15 mouse cellular contexts compared by ENCODE assay signal in the genomic region with DNA sequence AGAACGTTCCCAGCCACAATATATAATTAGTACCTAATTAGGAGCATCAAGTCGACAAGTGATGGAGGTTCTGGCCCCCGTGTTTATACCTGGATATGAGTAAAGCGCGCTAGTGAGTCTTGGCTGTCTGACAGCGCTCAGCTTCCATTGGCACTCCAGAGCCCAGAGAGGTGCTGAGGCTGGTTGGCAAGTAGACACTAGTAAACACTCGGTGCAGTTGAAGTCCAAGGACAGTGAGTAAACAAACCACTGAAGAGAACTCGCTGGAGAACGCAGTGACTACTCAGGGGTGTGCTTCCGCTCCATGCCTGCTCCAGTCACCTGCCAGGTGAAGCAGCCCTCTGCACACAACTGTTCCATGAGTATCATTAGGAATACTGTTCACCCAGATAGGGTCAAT.
"Had no signal": no experiment of that assay in that cellular context is flagged by ENCODE, and none has a peak within 500 bp of the region (broad histone marks: within the 10 kb centered on the region; RNA-seq: fewer than 3 reads in every experiment).

No protein-coding gene starts in this region.

- DNase-seq: retina, postnatal 1 day; right cerebral cortex, adult 18-20 months; right cerebral cortex, postnatal 14 days; right cerebral cortex, postnatal 25 days; right cerebral cortex, postnatal 4 days; spleen, adult 18-20 months; thymus, adult 18-20 months; thymus, adult 2 months; thymus, postnatal 14 days; thymus, postnatal 25 days; thymus, postnatal 36 days; thymus, postnatal 4 days had no signal

- H3K36me3 ChIP-seq: neural tube, embryonic 15.5 days; stomach, embryonic 15.5 days had no signal

- H3K4me1 ChIP-seq: neural tube, embryonic 15.5 days; stomach, embryonic 15.5 days had no signal

- H3K9me3 ChIP-seq: neural tube, embryonic 15.5 days; stomach, embryonic 15.5 days had no signal

- H3K27ac ChIP-seq: neural tube, embryonic 15.5 days; stomach, embryonic 15.5 days; stomach, postnatal 0 days had no signal

- H3K4me2 ChIP-seq: neural tube, embryonic 15.5 days; stomach, embryonic 15.5 days had no signal

- H3K4me3 ChIP-seq: neural tube, embryonic 15.5 days; stomach, embryonic 15.5 days had no signal

- H3K27me3 ChIP-seq: neural tube, embryonic 15.5 days; stomach, embryonic 15.5 days had no signal

- H3K9ac ChIP-seq: neural tube, embryonic 15.5 days; stomach, embryonic 15.5 days had no signal
